Mouse (Mus musculus) embryonic facial prominence, embryonic 10.5 days (tissue): ENCODE measurements around the gene E4f1. TPM values are rescaled to one million over a fixed set of nuclear protein-coding genes. Genes with fewer than 3 reads are reported as not detected.

Experiments used
- DNase-seq: peaks from one replicate; pipeline ENCODE4 v3.0.0-alpha.2; 2017; ENCODE audit warnings: low spot score
- H3K27ac ChIP-seq: fragments of 300-500 bp; sonication (generic); replicated peaks from 2 replicates; pipeline ENCODE4 v1.5.1; 2016; ENCODE audit warnings: mild to moderate bottlenecking
- H3K27me3 ChIP-seq: fragments of 300-500 bp; sonication (generic); replicated peaks from 2 replicates; pipeline ENCODE4 v1.6.1; 2016; ENCODE audit warnings: low read depth, mild to moderate bottlenecking; ENCODE audit not compliant: poor library complexity, severe bottlenecking
- H3K36me3 ChIP-seq: fragments of 300-500 bp; sonication (generic); replicated peaks from 2 replicates; pipeline ENCODE4 v1.6.1; 2016; ENCODE audit warnings: mild to moderate bottlenecking, moderate library complexity
- H3K4me1 ChIP-seq: fragments of 300-500 bp; sonication (generic); 2 replicates; pipeline ENCODE4 v1.6.1; 2016
- H3K4me3 ChIP-seq: fragments of 300-500 bp; sonication (generic); 2 replicates; pipeline ENCODE4 v1.5.1; 2016; ENCODE audit warnings: mild to moderate bottlenecking, moderate library complexity
- H3K9me3 ChIP-seq: fragments of 300-500 bp; sonication (generic); 2 replicates; pipeline ENCODE4 v1.6.1; 2016; ENCODE audit warnings: mild to moderate bottlenecking
- WGBS: fragments of 180-500 bp; shearing (Covaris S2); methylation state at CpG from one replicate; pipeline ENCODE4 v1.1.7; 2016; 5-methylcytosine and 5-hydroxymethylcytosine counted together
- polyA plus RNA-seq: library from polyadenylated mRNA; unstranded; fragments of >200 nt; fragmentation: Nextera tagmentation; extraction: Ambion mirVana; gene quantifications from 2 replicates; pipeline ENCODE4 v1.2.1, GENCODE M21; 2016

The E4f1 gene
- polyA plus RNA-seq, 1 experiment from 2014 or later: 35.5 TPM

DNA sequence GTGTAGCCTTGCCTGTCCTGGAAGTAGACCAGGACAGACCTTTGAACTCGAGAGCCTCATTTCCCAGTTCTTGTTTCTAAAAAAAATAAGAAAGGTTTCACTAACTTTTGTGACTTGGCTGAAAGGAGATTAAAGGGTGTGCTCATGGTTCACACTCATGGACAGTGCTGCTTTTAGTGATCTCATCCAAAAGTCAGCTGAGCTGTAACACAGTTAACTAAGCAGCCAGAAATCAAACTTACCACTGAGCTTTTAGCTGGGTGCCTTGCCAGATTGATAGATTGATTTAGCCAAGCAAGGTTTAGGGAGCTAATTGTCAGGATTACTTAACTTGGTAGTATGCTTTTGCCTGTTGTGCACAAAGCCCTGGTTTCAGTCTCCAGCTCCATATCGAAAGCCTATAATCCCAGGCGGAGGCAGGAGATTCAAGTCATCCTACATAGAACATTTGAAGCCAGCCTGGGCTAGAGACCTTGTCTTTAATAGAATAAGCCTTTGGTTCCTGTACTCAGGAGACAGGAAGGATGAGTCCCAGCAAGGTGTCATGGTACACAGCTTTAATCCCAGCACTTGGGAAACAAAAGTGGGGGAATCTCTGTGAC lies 54.0 kb downstream of the E4f1 start:
- Histone ChIP-seq H3K27me3 (no peaks in the 10 kb centered on the region), H3K27ac (no peak overlapping the region), H3K4me1 (peaks cover 28% of the 10 kb centered on the region), H3K36me3 (peaks cover 63% of the 10 kb centered on the region), H3K9me3 (no peaks in the 10 kb centered on the region), H3K4me3 (peak overlapping the region; percentile 84)
- WGBS: 89% methylated on average over 3 of the region's 3 CpGs
- DNase-seq: no peak

DNA sequence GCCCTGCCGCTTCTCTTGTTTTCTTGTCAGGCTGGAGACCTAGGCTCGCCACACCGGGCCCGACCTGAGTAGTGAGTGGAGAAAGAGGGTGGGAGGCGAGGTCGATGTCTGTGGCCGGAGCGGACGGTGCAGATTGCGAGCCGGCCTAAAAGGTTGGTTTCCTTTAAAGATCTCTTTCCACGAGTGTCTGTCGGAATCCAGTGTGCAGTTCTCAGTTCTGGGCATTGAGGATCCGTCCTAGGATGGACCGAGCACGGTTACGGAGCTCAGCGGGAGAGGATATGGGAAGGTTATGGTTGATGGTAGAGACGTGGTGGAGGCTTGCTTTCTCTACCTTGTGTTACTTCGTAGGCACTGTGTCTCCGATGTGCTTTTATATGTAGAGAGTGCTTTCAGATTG lies 55.1 kb downstream of the E4f1 start:
- under 1% methylated on average over 21 of the region's 21 CpGs for WGBS
- Histone ChIP-seq H3K27me3 (no peaks in the 10 kb centered on the region), H3K4me3 (peak overlapping the region; percentile 84), H3K36me3 (peaks cover 60% of the 10 kb centered on the region), H3K9me3 (no peaks in the 10 kb centered on the region), H3K27ac (peak overlapping the region; percentile 97), H3K4me1 (peaks cover 28% of the 10 kb centered on the region)
- no peak for DNase-seq

DNA sequence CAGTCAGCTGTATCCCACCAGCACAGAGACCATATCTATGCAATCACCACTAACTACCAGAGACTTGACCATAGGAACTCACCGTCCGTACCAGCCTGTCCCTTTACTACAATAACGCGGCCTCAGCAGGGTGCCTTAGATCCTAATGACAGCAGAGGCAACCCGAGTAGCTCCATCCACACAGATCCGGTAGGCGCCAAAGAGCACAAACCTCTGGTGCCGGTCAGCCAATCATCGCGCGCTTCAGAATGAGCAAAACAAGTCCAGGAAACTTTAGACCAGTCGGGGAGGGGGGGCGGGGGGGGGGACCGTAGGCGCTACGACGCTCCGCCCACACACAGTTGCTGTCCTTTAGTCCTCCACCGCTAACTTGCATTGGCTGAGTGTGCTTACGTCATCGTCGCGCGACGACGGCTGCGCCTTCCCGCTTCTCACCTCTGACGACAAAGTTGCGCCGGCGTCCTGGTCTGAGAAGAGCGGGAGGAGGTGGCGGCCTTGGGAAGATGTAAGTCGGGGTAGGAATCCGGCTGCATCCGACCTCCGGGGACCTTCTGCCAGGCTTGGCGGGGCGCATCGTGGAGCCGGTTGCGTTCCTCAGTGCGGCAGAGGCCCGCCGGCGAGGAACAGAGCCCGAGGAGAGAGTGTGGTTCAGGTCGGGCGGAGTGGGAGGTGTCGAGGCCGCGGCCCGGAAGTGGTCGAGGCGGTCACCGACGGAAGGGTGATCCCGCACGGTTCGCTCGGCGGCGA lies 55.7 kb downstream of the E4f1 start, which contains the start of gene Rnps1:
Gene Rnps1, plus strand, starts transcription at position 336 of the 747 bp plus-strand sequence.
- peak; percentile 100 for DNase-seq
- Histone ChIP-seq H3K4me3 (peak within 1 kb of the TSS; percentile 84), H3K4me1 (peaks cover 28% of the 10 kb centered on the region), H3K9me3 (no peaks in the 10 kb centered on the region), H3K27me3 (no peaks in the 10 kb centered on the region), H3K36me3 (peaks cover 60% of the 10 kb centered on the region), H3K27ac (peak within 1 kb of the TSS; percentile 97)
- under 1% methylated on average over 64 of the region's 64 CpGs for WGBS

DNA sequence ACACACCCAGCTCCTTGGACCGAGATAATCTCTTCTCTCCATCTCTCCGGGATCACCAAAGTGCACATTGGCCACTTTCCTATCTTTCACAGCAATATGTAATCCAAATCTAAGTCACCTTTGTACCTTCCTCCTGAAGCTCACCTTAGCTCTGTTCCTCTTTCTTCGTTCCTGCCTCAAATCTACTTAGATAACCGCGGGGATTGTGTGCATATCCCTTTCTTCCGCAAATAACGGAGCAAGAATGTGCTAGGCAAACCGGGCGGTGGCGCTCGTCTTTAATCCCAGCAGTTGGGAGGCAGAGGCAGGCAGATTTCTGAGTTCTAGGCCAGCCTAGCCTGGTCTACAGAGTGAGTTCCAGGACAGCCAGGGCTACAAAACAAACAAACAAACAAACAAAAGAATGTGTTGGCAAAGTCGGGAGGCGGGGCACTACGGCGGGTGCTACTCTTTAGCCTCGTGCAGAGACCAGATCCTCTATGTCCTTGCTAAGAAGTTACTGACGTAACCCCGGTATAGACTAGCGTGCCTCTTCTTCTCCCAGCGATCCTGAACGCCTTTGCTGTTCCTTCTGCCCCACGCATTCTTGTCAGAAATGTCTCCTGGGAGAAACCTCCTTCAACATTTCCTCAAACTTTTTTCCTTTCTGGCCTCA lies 56.4 kb downstream of the E4f1 start:
- Histone ChIP-seq H3K36me3 (peaks cover 60% of the 10 kb centered on the region), H3K27me3 (no peaks in the 10 kb centered on the region), H3K4me1 (peaks cover 28% of the 10 kb centered on the region), H3K27ac (peak overlapping the region; percentile 97), H3K9me3 (no peaks in the 10 kb centered on the region), H3K4me3 (peak overlapping the region; percentile 84)
- 33% methylated on average over 22 of the region's 22 CpGs for WGBS
- no peak for DNase-seq

DNA sequence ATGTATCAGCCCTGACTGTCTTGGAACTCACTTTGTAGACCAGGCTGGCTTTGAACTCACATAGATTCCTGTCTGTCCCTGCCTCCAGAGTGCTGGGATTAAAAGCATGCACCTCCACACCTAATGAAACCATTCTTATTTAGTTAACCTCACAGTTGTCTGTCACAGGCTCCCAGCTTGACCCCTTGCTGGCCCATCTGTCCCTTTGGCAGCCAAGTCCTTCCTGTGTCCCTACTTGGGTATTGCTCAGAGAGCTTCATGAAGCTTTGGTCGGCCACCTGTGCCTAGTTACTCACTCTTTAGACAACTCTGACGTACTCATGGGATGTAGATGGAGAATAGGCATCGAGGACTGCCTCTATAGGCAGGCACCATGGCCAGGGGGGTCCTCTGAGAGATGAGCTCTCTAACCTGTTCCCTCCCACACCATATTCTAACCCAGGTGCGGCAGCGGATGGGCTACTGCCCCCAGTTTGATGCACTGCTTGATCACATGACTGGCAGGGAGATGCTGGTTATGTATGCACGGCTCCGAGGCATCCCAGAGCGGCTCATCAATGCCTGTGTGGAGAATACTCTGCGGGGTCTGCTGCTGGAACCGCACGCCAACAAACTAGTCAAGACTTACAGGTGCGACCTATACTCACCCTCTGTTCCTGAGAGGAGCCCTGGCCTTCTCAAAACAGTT lies 62.9 kb downstream of the E4f1 start:
- no peak for DNase-seq
- Histone ChIP-seq H3K4me3 (no peak overlapping the region), H3K9me3 (no peaks in the 10 kb centered on the region), H3K27ac (no peak overlapping the region), H3K36me3 (peaks cover 67% of the 10 kb centered on the region), H3K4me1 (no peaks in the 10 kb centered on the region), H3K27me3 (no peaks in the 10 kb centered on the region)
- 88% methylated on average over 12 of the region's 12 CpGs for WGBS

DNA sequence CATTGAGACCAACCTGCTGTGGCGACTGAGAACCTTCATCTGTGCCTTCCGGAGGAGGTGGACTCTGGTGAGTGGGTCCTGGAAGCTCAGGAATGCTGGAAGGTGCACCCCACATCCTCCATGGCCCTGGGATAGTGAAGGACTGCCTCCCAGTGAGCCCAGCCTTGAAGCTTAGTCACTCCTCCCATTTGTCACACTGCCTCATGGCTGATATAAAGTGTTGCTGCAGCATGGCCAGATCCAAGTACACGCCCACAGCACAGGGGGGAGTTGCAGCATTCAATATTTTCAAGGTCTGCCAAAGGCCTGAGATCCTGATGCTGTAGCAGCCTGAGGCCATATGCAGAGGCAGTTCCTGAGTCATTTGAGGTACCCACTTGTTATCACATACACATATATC lies 67.7 kb downstream of the E4f1 start:
- Histone ChIP-seq H3K36me3 (peaks cover 39% of the 10 kb centered on the region), H3K4me1 (no peaks in the 10 kb centered on the region), H3K27me3 (no peaks in the 10 kb centered on the region), H3K4me3 (no peak overlapping the region), H3K27ac (no peak overlapping the region), H3K9me3 (no peaks in the 10 kb centered on the region)
- WGBS: 75% methylated on average over 3 of the region's 3 CpGs
- no peak for DNase-seq

DNA sequence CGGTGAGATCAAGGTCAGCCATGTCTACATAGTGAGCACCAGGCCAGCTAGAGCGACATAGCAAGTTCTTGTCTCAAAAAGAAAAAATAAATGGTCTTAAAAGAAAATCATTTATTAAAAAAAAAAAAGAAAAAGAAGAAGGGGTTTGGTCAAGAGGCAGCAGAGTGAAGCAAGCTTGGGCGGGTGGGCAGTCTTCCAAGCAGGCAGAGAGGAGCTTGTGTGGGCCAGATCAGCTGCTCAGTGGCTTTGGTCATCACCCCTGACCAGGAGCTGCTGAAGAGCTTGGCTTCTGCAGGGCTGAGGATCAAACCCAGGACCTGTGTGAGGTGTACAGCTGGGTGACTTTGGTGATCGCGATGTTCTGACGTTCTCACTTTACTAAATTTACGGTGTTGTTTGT lies 75.7 kb downstream of the E4f1 start:
- H3K9me3 ChIP-seq: no peaks in the 10 kb centered on the region
- no peaks in the 10 kb centered on the region for H3K27me3 ChIP-seq
- 89% methylated on average over 7 of the region's 7 CpGs for WGBS
- H3K4me3 ChIP-seq: no peak overlapping the region
- H3K4me1 ChIP-seq: no peaks in the 10 kb centered on the region
- no peak for DNase-seq
- H3K36me3 ChIP-seq: 0 out of 2 replicates have a peak, but pooled peaks cover under 1% of the 10 kb centered on the region
- no peak overlapping the region for H3K27ac ChIP-seq

Other genes with a start within 250 kb of the E4f1 start
- 23.0 and 24.8 TPM in 2 replicates for gene Tedc2, start 249.5 kb downstream of the E4f1 start, polyA plus RNA-seq
- 113 and 122 TPM in 2 replicates for gene Ccnf, start 218.8 kb downstream of the E4f1 start, polyA plus RNA-seq
- 0.16 TPM in 1 of 2 replicates, not detected in the other for gene Abca17, start 119.2 kb downstream of the E4f1 start, polyA plus RNA-seq
- 6.1 and 7.1 TPM in 2 replicates for gene Abca3, start 118.4 kb downstream of the E4f1 start, polyA plus RNA-seq
- 471 and 476 TPM in 2 replicates for gene Rnps1, start 55.7 kb downstream of the E4f1 start, polyA plus RNA-seq
- 86.2 and 89.0 TPM in 2 replicates for gene Eci1, start 43.7 kb downstream of the E4f1 start, polyA plus RNA-seq
- gene Dnase1l2, start 27.2 kb downstream of the E4f1 start, polyA plus RNA-seq: 2.5 and 3.6 TPM in 2 replicates
- gene Pgp, start 79 bp upstream of the E4f1 start, polyA plus RNA-seq: 71.0 and 72.8 TPM in 2 replicates
- gene Bricd5, start 3.6 kb upstream of the E4f1 start, polyA plus RNA-seq: 0.36 and 0.67 TPM in 2 replicates
- gene Mlst8, start 8.8 kb upstream of the E4f1 start, polyA plus RNA-seq: 37.5 and 39.0 TPM in 2 replicates
- 3.1 and 3.9 TPM in 2 replicates for gene Caskin1, start 18.3 kb upstream of the E4f1 start, polyA plus RNA-seq
- gene Traf7, start 57.6 kb upstream of the E4f1 start, polyA plus RNA-seq: 116 and 121 TPM in 2 replicates
- gene Rab26, start 63.9 kb upstream of the E4f1 start, polyA plus RNA-seq: 2.6 TPM in 2 replicates
- 14.9 and 16.3 TPM in 2 replicates for gene Pkd1, start 79.5 kb upstream of the E4f1 start, polyA plus RNA-seq
- 70.2 and 70.4 TPM in 2 replicates for gene Tsc2, start 162.3 kb upstream of the E4f1 start, polyA plus RNA-seq
- 22.4 and 27.3 TPM in 2 replicates for gene Nthl1, start 162.4 kb upstream of the E4f1 start, polyA plus RNA-seq
- 31.7 and 37.3 TPM in 2 replicates for gene Slc9a3r2, start 180.0 kb upstream of the E4f1 start, polyA plus RNA-seq
- gene Npw, start 188.1 kb upstream of the E4f1 start, polyA plus RNA-seq: not detected in 2 replicates
- 29.0 and 30.4 TPM in 2 replicates for gene Zfp598, start 199.4 kb upstream of the E4f1 start, polyA plus RNA-seq
- gene Syngr3, start 219.6 kb upstream of the E4f1 start, polyA plus RNA-seq: 6.0 and 8.1 TPM in 2 replicates
- 48.9 and 52.3 TPM in 2 replicates for gene Gfer, start 225.8 kb upstream of the E4f1 start, polyA plus RNA-seq
- gene Noxo1, start 225.9 kb upstream of the E4f1 start, polyA plus RNA-seq: 0.72 and 1.9 TPM in 2 replicates
- 152 and 162 TPM in 2 replicates for gene Tbl3, start 237.3 kb upstream of the E4f1 start, polyA plus RNA-seq
- 0.13 and 0.29 TPM in 2 replicates for gene Rnf151, start 247.8 kb upstream of the E4f1 start, polyA plus RNA-seq
- 1,693 and 1,819 TPM in 2 replicates for gene Rps2, start 247.8 kb upstream of the E4f1 start, polyA plus RNA-seq